Mouse (Mus musculus) lung, embryonic 15.5 days (tissue): ENCODE measurements at regions not wholly inside any gene's neighbourhood (a gene's known extent, or its start where the extent isn't known, plus 50 kb on each side); places are given as distances from the start of the nearest gene placed in this dataset.

Experiments used
- ATAC-seq: fragments of 200-750 bp; cut with Nextera tagmentation; 2 replicates; pipeline ENCODE4 v1.8.0; 2017; ENCODE audit warnings: moderate number of reproducible peaks, borderline replicate concordance; ENCODE audit not compliant: low FRiP score, low TSS enrichment; ENCODE audit errors: extremely low read depth
- H3K27ac ChIP-seq: fragments of 300-500 bp; sonication (generic); 2 replicates; pipeline ENCODE4 v1.5.1; 2015; ENCODE audit warnings: moderate library complexity, mild to moderate bottlenecking, inconsistent platforms
- H3K27me3 ChIP-seq: fragments of 300-500 bp; sonication (generic); 2 replicates; pipeline ENCODE4 v1.6.1; 2015; ENCODE audit warnings: inconsistent platforms
- H3K36me3 ChIP-seq: fragments of 300-500 bp; sonication (generic); 2 replicates; pipeline ENCODE4 v1.6.1; 2015; ENCODE audit warnings: inconsistent platforms
- H3K4me1 ChIP-seq: fragments of 300-500 bp; sonication (generic); 2 replicates; pipeline ENCODE4 v1.6.1; 2015; ENCODE audit warnings: inconsistent platforms
- H3K4me2 ChIP-seq: fragments of 300-500 bp; sonication (generic); 2 replicates; pipeline ENCODE4 v1.6.1; 2015; ENCODE audit warnings: inconsistent platforms, mild to moderate bottlenecking, moderate library complexity
- H3K4me3 ChIP-seq: fragments of 300-500 bp; sonication (generic); 2 replicates; pipeline ENCODE4 v1.5.1; 2015; ENCODE audit warnings: mild to moderate bottlenecking, inconsistent platforms
- H3K9ac ChIP-seq: fragments of 300-500 bp; sonication (generic); 2 replicates; pipeline ENCODE4 v1.6.1; 2015; ENCODE audit warnings: inconsistent platforms
- H3K9me3 ChIP-seq: fragments of 300-500 bp; sonication (generic); 2 replicates; pipeline ENCODE4 v1.6.1; 2016; ENCODE audit warnings: inconsistent platforms
- WGBS: fragments of 180-500 bp; shearing (Covaris S2); methylation state at CpG from one replicate; pipeline ENCODE4 v1.1.7; 2015; 5-methylcytosine and 5-hydroxymethylcytosine counted together

DNA sequence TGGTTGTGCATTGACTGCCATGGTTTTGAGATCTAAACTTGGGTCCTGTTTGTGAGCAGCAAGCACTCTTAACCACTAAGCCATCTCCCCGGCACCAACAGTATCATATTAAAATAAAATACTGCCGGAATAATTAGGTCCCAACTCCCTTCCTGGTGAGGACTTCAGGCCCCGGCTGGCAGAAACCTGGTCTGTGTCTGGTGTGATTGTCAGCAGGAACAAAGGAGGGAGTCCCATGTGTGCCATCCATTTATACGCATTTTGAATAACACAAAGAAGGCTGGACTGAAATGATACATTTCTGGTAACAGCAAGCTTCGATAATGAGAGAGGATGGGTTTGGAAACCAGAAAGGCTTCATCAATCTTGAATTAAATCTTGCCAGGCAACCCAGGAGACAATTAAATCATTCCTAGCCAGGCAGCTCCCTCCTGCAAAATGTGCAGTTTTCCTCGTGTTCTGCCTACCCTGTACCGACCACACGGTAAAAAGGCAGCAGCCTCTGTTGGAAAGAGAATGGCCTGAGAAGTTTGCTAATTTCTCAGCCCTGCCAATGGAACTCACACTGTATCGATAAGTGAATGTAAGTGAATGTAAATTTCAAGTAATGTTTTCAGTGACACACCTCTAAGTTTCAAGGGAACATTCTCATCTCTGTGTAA is 80.5 kb upstream of the Zwint start:
- no peak overlapping the region for H3K9ac ChIP-seq
- no peaks in the 10 kb centered on the region for H3K4me1 ChIP-seq
- H3K9me3 ChIP-seq, result no peaks in the 10 kb centered on the region
- no peak for ATAC-seq
- H3K36me3 ChIP-seq, result no peaks in the 10 kb centered on the region
- H3K4me2 ChIP-seq, result no peak overlapping the region
- no peak overlapping the region for H3K27ac ChIP-seq
- no peaks in the 10 kb centered on the region for H3K27me3 ChIP-seq
- 82% methylated on average over 9 of the region's 9 CpGs for WGBS
- no peak overlapping the region for H3K4me3 ChIP-seq

DNA sequence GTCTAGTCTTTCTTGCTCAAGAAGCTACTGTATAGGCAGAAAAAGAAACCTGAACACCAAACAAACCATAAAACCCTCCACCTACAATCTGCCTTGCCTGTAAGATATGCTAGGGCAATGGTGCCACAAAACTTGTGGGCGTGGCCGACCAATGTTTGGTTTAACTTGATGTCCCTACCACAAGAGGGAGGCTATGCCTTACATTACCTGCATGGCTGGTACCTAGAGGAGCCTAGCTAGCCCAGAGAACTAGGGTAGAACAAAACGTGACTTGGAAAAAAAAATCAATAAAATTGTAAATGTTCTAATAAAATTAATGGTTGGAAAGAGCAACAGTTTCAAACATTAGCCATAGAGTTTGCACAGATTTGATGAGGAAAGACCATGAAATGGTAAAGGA is 76.9 kb upstream of the Zwint start:
- WGBS, result 82% methylated on average over 3 of the region's 3 CpGs
- no peak overlapping the region for H3K9ac ChIP-seq
- no peak for ATAC-seq
- H3K4me1 ChIP-seq, result no peaks in the 10 kb centered on the region
- H3K4me2 ChIP-seq, result no peak overlapping the region
- no peaks in the 10 kb centered on the region for H3K9me3 ChIP-seq
- H3K27me3 ChIP-seq, result no peaks in the 10 kb centered on the region
- H3K4me3 ChIP-seq, result no peak overlapping the region
- H3K36me3 ChIP-seq, result no peaks in the 10 kb centered on the region
- no peak overlapping the region for H3K27ac ChIP-seq

DNA sequence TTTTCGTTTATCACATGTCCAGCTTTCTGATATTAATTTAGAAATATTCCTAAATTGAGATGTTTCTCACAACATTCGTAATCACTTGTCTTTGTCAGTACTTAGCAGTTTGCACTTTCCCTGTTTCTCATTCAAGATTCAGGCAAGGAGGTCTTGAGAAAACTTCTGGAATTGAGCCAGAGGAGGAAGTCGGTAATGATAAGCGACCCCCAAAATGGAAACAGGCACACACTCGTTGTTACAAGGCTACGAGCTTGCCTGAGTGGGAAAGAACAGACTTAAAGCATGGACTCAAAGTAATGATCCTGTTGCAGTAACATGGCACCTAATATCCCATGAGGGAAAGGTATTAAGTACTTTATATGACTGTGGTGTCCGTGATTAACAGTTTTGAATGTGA is 76.1 kb upstream of the Zwint start:
- Histone ChIP-seq H3K4me2 (no peak overlapping the region), H3K4me3 (no peak overlapping the region), H3K9ac (no peak overlapping the region), H3K27me3 (no peaks in the 10 kb centered on the region), H3K27ac (no peak overlapping the region), H3K4me1 (no peaks in the 10 kb centered on the region), H3K9me3 (no peaks in the 10 kb centered on the region), H3K36me3 (no peaks in the 10 kb centered on the region)
- no peak for ATAC-seq
- 28% methylated on average over 7 of the region's 7 CpGs for WGBS

DNA sequence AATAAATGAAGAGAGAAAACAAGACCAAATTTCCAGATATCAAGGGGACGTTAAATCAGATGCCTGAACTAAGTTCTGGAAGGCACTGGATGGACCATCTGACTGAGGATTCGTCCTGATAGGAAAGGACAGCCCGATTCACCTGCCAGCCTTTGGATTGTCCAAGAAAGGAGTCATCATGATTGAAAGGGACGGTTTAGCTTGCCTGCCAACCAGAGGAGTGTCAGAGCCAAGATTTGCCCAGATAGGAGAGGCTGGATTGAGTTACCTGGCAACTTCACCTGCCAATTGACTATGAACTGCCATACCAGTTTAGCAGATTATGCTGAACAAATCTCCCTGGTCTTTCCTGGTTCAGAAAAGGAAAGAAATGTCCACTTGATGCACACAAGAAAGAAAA is 73.3 kb upstream of the Zwint start:
- Histone ChIP-seq H3K36me3 (no peaks in the 10 kb centered on the region), H3K9me3 (no peaks in the 10 kb centered on the region), H3K4me3 (no peak overlapping the region), H3K9ac (no peak overlapping the region), H3K27me3 (no peaks in the 10 kb centered on the region), H3K4me1 (no peaks in the 10 kb centered on the region), H3K27ac (no peak overlapping the region), H3K4me2 (no peak overlapping the region)
- ATAC-seq, result no peak
- WGBS, result 80% methylated on average over 4 of the region's 4 CpGs

DNA sequence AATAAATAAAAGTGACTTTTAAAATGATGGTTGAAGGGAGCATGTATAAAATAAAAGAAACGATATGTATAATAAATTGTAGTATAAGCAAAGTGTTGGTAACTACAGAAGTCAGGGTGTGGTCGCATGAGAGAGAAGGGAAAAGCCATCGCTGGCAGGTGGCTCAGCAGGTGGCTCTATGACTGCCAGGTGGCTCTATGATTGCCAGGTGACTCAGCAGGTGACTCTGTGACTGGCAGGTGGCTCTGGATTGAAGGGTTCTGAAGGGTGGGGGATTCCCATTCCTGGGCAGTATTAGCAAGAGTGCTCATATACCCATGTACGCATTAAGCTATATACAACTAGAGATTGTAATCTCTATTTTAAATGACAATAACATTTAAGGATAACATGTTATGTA is 66.1 kb upstream of the Zwint start:
- H3K4me3 ChIP-seq, result no peak overlapping the region
- H3K9ac ChIP-seq, result no peak overlapping the region
- H3K9me3 ChIP-seq, result no peaks in the 10 kb centered on the region
- H3K4me2 ChIP-seq, result no peak overlapping the region
- ATAC-seq, result no peak
- H3K27ac ChIP-seq, result no peak overlapping the region
- no peaks in the 10 kb centered on the region for H3K36me3 ChIP-seq
- no peaks in the 10 kb centered on the region for H3K4me1 ChIP-seq
- WGBS, result 77% methylated on average over 4 of the region's 4 CpGs
- H3K27me3 ChIP-seq, result no peaks in the 10 kb centered on the region

DNA sequence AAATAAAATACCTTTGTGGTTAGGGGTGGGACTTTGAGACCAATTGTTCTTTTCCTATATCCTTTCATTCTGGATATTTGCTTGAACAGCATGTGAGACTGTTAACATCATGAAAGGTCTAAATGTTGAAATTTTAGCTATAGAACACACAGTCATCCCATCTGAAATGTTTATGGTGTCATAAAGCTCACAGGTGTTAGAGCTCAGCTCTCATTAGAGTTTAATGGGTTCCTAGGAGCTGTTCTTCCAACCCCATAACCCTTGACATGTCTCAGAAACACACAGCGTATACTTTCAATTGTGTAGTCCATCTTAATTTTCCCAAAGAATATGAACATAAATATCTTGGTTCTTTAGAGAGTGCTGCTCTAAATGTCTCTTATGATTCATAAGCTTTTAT is 61.6 kb upstream of the Zwint start:
- Histone ChIP-seq H3K4me2 (no peak overlapping the region), H3K27ac (no peak overlapping the region), H3K9ac (no peak overlapping the region), H3K4me1 (no peaks in the 10 kb centered on the region), H3K36me3 (no peaks in the 10 kb centered on the region), H3K9me3 (no peaks in the 10 kb centered on the region), H3K27me3 (no peaks in the 10 kb centered on the region), H3K4me3 (no peak overlapping the region)
- ATAC-seq, result no peak
- 94% methylated on average over 1 of the region's 1 CpGs for WGBS
